Mouse (Mus musculus) liver, postnatal 0 days (tissue): ENCODE data around the gene Trex2.

ENCODE experiments used
- CTCF ChIP-seq: sonication (generic); IDR thresholded peaks from 2 replicates; pipeline ENCODE4 v1.5.1; 2016; ENCODE audit warnings: antibody characterized with exemption, low read depth
- EP300 ChIP-seq: IDR thresholded peaks from 2 replicates; pipeline ENCODE4 v1.6.1; 2016; ENCODE audit warnings: antibody characterized with exemption, low read depth, mild to moderate bottlenecking

GRCm38 (mm10) chrX:73484870-73485269 is 49.7 kb upstream of the Trex2 start:
- TF ChIP-seq CTCF, result no peak
- no peak for TF ChIP-seq EP300
